Mouse (Mus musculus) megakaryocyte, embryonic 14.5 days (primary cell): ENCODE measurements at regions not wholly inside any gene's neighbourhood (a gene's known extent, or its start where the extent isn't known, plus 50 kb on each side); places are given as distances from the start of the nearest gene placed in this dataset.
A peak's percentile ranks its signal among the peaks of the same experiment; 100 is the strongest.

Source experiments
- H3K27me3 ChIP-seq: replicated peaks from 2 replicates; pipeline ENCODE3; 2012; ENCODE audit warnings: inconsistent platforms
- H3K36me3 ChIP-seq: replicated peaks from 2 replicates; pipeline ENCODE3; 2012; ENCODE audit warnings: low read length, inconsistent platforms, mixed read lengths
- H3K4me1 ChIP-seq: 2 replicates; pipeline ENCODE4 v1.6.1; 2012; ENCODE audit warnings: inconsistent platforms
- H3K4me3 ChIP-seq: replicated peaks from 2 replicates; pipeline ENCODE3; 2012; ENCODE audit warnings: moderate library complexity, mild to moderate bottlenecking, inconsistent platforms
- H3K9me3 ChIP-seq: 2 replicates; pipeline ENCODE4 v1.6.1; 2012; ENCODE audit warnings: inconsistent platforms
- FLI1 ChIP-seq: IDR thresholded peaks from 2 replicates; pipeline ENCODE4 v1.6.1; 2012; ENCODE audit warnings: low read length, inconsistent platforms, mixed read lengths
- GATA1 ChIP-seq: IDR thresholded peaks from 3 replicates; pipeline ENCODE4 v1.6.1; 2012; ENCODE audit warnings: mixed read lengths, low read length, inconsistent platforms, borderline replicate concordance

DNA sequence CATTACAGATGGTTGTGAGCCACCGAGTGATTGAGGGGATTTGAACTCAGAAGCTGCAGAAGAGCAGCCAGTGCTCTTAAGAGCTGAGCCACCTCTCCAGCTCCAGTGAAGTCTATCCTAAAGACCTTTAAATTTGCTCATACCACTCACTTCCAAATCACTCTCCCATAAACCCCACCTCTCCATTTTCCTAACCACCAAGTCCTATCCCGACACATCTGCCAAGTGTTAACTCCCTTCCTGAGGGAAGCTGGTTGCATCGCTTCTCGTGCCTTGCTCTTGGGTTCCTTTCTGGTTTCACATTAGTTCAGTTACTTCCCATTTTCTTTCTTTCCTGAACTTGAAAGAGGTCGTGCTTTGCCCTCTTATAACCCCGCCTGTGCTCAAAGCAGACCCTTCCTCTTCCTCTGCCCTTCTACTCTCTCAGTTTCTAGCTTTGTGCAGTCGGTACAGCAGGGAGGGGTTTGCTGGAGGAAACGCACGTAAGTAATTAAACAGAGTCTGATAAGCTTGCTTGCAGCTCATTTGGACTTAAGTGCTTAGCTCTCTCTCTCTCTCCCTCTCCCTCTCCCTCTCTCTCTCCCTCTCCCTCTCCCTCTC is 84.4 kb upstream of the Cxadr start:
- Histone ChIP-seq H3K4me1 (peaks cover 6% of the 10 kb centered on the region), H3K4me3 (peak overlapping the region; percentile 81), H3K36me3 (no peaks in the 10 kb centered on the region), H3K27me3 (no peaks in the 10 kb centered on the region), H3K9me3 (no peaks in the 10 kb centered on the region)
- TF ChIP-seq FLI1 (no peak), GATA1 (no peak)

DNA sequence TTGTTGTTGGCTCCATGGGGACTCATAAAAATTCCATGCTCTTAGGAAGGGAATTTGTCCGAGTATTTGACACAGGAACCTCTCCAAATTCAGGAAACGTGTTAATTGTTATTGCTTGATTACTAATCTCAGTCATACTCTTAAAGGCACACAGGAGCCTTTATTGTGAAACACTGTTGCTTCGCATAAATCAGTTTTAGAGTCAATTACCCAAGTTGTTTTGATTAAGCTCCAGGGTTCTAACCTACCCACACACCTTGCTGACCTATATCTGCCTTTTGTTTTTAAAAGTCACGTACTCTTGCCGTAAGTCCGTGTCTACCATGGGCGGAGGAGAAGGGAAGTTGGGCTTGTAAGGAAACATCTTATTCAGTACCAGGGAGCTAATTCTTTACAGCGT is 89.6 kb upstream of the Cxadr start:
- Histone ChIP-seq H3K27me3 (no peaks in the 10 kb centered on the region), H3K4me3 (no peak overlapping the region), H3K9me3 (no peaks in the 10 kb centered on the region), H3K36me3 (no peaks in the 10 kb centered on the region), H3K4me1 (no peaks in the 10 kb centered on the region)
- TF ChIP-seq GATA1, result no peak
- TF ChIP-seq FLI1, result no peak

DNA sequence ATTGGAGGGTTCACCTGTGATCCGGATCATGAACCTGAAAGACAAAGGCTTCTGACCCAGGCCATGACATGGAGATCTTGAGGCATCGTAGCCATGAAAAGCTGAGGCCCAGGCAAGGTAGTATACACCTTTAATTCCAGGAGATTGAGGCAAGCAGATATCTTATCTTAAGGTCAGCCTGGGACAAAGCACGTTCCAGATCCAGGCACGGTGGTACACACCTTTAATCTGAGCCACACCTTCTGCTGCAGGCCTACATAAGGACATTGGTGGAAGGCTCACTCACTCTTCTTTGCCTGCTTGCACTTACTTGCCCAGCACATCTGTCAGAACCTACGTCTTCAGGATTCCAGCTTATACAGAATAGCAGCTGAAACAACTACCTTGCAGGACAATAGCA is 93.0 kb upstream of the Cxadr start:
- Histone ChIP-seq H3K4me3 (no peak overlapping the region), H3K27me3 (no peaks in the 10 kb centered on the region), H3K36me3 (no peaks in the 10 kb centered on the region), H3K9me3 (no peaks in the 10 kb centered on the region), H3K4me1 (no peaks in the 10 kb centered on the region)
- no peak for TF ChIP-seq FLI1
- no peak for TF ChIP-seq GATA1

DNA sequence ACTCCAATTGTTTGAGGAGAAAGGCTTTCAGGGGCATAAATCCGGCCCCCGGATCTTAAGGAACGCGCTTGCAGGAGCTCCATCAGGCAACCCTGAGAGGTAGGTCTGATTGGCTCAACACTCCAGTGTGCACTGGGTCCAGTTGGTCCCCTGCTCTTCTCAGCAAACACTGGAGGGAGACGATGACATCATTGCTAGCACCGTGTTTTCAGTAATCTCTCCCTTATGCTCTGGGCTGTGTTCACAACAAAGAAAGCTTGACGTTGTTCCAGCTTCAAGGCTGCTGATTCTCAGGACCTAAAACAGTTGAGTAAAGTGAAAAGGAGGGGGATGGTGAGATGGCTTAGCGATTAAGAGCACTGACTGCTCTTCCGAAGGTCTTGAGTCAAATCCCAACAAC is 97.0 kb upstream of the Cxadr start:
- no peak for TF ChIP-seq FLI1
- Histone ChIP-seq H3K4me1 (peaks cover 13% of the 10 kb centered on the region), H3K9me3 (no peaks in the 10 kb centered on the region), H3K4me3 (no peak overlapping the region), H3K36me3 (no peaks in the 10 kb centered on the region), H3K27me3 (no peaks in the 10 kb centered on the region)

- TF ChIP-seq GATA1 (no peak), FLI1 (no peak)
- no peaks in the 10 kb centered on the region for H3K27me3 ChIP-seq
- H3K4me1 ChIP-seq, result peaks cover 27% of the 10 kb centered on the region
- no peak overlapping the region for H3K4me3 ChIP-seq
- no peaks in the 10 kb centered on the region for H3K36me3 ChIP-seq
- no peaks in the 10 kb centered on the region for H3K9me3 ChIP-seq
Observed at GRCm38 (mm10) chr16:78200044-78200830, 101.1 kb upstream of the Cxadr start.

DNA sequence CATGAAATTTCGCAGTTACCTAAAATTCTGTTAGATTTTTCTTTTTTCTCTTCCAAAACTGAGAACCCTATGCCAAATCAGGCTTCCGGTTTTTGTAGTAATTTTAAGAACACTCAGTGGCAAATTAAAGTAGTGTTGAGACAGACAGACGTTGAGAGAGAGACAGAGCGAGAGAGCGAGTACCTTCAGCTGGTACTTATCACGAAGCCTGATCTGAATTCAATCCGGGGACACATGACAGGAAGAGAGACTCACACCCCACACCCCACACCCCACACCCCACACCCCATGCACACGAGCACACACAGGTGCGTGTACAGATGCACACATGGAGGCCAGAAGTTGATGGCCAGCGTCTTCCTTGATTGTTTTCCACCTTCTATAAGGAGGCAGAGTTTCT is 102.0 kb upstream of the Cxadr start:
- Histone ChIP-seq H3K4me1 (peaks cover 27% of the 10 kb centered on the region), H3K36me3 (no peaks in the 10 kb centered on the region), H3K4me3 (no peak overlapping the region), H3K9me3 (no peaks in the 10 kb centered on the region), H3K27me3 (no peaks in the 10 kb centered on the region)
- no peak for TF ChIP-seq GATA1
- no peak for TF ChIP-seq FLI1

GRCm38 (mm10) chr16:78198642-78199121 is 102.6 kb upstream of the Cxadr start:
- H3K27me3 ChIP-seq, result no peaks in the 10 kb centered on the region
- TF ChIP-seq FLI1 (no peak), GATA1 (no peak)
- peak overlapping the region; percentile 21 for H3K4me3 ChIP-seq

DNA sequence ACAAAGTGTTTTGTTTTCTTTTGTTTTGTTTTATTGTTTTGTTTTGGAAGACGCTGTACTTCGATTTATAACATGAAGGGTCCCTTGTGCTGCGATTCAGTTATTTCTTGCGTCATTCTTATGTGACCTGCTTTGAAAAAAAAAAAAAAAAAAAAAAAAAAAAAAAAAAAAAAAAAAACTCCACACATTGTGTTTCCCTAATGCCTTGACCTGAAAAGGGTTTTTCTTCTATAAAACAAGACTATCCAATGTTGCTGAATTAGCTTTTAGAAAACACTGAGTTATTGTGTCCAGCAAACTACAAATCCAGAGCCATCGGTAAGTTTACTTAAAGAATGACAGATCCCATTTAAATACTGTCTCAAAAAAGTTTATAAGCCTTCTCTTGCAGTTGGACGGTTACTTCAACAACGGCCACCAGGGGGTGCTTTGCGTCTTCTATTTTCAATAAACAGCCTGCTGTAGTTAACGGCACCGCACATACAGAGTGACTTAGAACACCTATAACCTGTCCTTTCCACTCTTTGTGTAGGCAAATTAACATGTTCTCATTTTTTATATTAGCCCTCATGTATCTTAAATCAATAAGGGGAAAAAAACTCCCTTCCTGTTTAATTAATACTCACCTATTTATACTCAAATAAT is 103.9 kb upstream of the Cxadr start:
- no peak for TF ChIP-seq FLI1
- no peak for TF ChIP-seq GATA1
- H3K9me3 ChIP-seq, result no peaks in the 10 kb centered on the region
- no peak overlapping the region for H3K4me3 ChIP-seq
- H3K27me3 ChIP-seq, result no peaks in the 10 kb centered on the region
- no peaks in the 10 kb centered on the region for H3K36me3 ChIP-seq
- peaks cover 27% of the 10 kb centered on the region for H3K4me1 ChIP-seq

More at GRCm38 (mm10) chr16:78198642-78199121, 102.6 kb upstream of the Cxadr start:
- Histone ChIP-seq H3K4me1 (peaks cover 27% of the 10 kb centered on the region), H3K36me3 (no peaks in the 10 kb centered on the region), H3K9me3 (no peaks in the 10 kb centered on the region)

DNA sequence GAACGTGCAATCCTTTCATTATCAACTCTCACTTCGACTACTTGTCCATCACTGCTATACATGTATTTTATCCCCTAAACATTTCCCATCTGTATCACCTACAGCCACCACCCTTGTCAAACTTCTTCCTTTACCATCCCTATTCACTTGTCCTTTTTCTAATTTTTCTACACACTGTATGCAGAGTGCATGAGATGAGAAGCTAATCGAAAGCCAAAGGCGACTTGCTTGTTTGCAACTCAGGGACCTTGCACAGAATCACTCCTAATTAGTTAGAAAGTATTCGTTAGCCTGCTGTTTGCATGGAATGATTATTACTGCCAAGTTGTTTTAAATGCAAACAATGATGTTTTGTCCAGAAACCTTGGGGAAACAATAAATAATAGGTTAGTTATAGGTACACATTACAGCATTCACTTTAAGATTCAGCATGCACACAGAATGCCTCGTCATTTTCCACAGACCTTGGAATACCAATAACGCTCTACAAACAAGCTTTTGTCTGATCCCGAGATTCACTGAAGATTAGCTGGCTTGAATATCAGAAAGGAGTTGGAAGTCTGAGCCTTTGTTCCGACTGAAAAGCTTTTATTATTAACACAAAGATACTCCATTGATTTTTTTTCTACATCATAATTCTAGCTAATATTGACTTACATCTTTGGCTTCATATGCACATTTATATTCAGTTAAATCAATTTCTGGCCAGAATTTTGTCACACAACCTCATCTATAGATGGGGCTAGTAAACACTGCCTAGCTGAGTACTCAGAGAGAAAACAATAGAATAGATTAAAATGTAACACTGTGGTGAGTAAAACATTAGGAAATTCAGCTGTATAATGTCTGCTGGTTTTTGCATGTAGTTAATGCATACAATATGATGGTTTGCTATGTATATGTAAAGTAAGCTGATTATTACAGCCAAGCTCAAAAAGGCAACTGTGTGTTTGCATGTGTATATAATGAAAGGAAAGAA is 130.4 kb upstream of the Cxadr start:
- TF ChIP-seq GATA1, result no peak
- TF ChIP-seq FLI1, result no peak
- no peaks in the 10 kb centered on the region for H3K36me3 ChIP-seq

More for the DNA sequence above, 130.4 kb upstream of the Cxadr start:
- H3K4me3 ChIP-seq, result no peak overlapping the region
- H3K27me3 ChIP-seq, result no peaks in the 10 kb centered on the region
- no peaks in the 10 kb centered on the region for H3K9me3 ChIP-seq
- H3K4me1 ChIP-seq, result no peaks in the 10 kb centered on the region
